Mouse (Mus musculus): ENCODE results near the gene Lrrk1. TPM values are rescaled to one million over a fixed set of nuclear protein-coding genes. Genes with fewer than 3 reads are reported as not detected.

Gene Lrrk1
- polyA plus RNA-seq, 1 experiment from 2014 or later: 4.6 TPM

- Histone ChIP-seq H3K4me1 (peaks cover 43% of the 10 kb centered on the region), H3K36me3 (no peaks in the 10 kb centered on the region), H3K4me3 (0 out of 2 replicates have a peak overlapping the region, but pooled peaks have one; percentile 9), H3K9me3 (replicated peaks) (no peaks in the 10 kb centered on the region), H3K27ac (replicated peaks) (peak overlapping the region; percentile 83), H3K27me3 (ENCODE audit: low read depth, poor library complexity, severe bottlenecking) (no peaks in the 10 kb centered on the region)
- WGBS: 52% methylated on average over 17 of the region's 17 CpGs
- peak; percentile 35 for DNase-seq (ENCODE audit: low spot score)
Measured at GRCm38 (mm10) chr7:66230638-66231550, 157.3 kb downstream of the Lrrk1 start.

- Histone ChIP-seq H3K4me3 (no peak overlapping the region), H3K4me1 (peaks cover 43% of the 10 kb centered on the region), H3K27me3 (ENCODE audit: low read depth, poor library complexity, severe bottlenecking) (no peaks in the 10 kb centered on the region), H3K9me3 (replicated peaks) (no peaks in the 10 kb centered on the region), H3K27ac (replicated peaks) (peak overlapping the region; percentile 83), H3K36me3 (no peaks in the 10 kb centered on the region)
- WGBS: 75% methylated on average over 4 of the region's 4 CpGs
- no peak for DNase-seq (ENCODE audit: low spot score)
Measured at GRCm38 (mm10) chr7:66230246-66230637, 157.9 kb downstream of the Lrrk1 start.

- no peaks in the 10 kb centered on the region for H3K9me3 ChIP-seq (replicated peaks)
- H3K4me3 ChIP-seq: no peak overlapping the region
- H3K36me3 ChIP-seq: no peaks in the 10 kb centered on the region
- DNase-seq (ENCODE audit: low spot score): no peak
- H3K4me1 ChIP-seq: peaks cover 43% of the 10 kb centered on the region
- H3K27ac ChIP-seq (replicated peaks): peak overlapping the region; percentile 83
- H3K27me3 ChIP-seq (ENCODE audit: low read depth, poor library complexity, severe bottlenecking): no peaks in the 10 kb centered on the region
- 81% methylated on average over 7 of the region's 7 CpGs for WGBS
Measured at GRCm38 (mm10) chr7:66229433-66229832, 158.7 kb downstream of the Lrrk1 start.

GRCm38 (mm10) chr7:66228610-66228920 lies 159.6 kb downstream of the Lrrk1 start:
- H3K36me3 ChIP-seq: no peaks in the 10 kb centered on the region
- H3K9me3 ChIP-seq (replicated peaks): no peaks in the 10 kb centered on the region
- DNase-seq (ENCODE audit: low spot score): no peak
- H3K4me1 ChIP-seq: peaks cover 39% of the 10 kb centered on the region
- H3K4me3 ChIP-seq: no peak overlapping the region
- no peaks in the 10 kb centered on the region for H3K27me3 ChIP-seq (ENCODE audit: low read depth, poor library complexity, severe bottlenecking)
- H3K27ac ChIP-seq (replicated peaks): peak overlapping the region; percentile 57
- WGBS: 85% methylated on average over 2 of the region's 2 CpGs

GRCm38 (mm10) chr7:66227814-66228609 lies 160.1 kb downstream of the Lrrk1 start:
- Histone ChIP-seq H3K27ac (replicated peaks) (peak overlapping the region; percentile 57), H3K27me3 (ENCODE audit: low read depth, poor library complexity, severe bottlenecking) (no peaks in the 10 kb centered on the region), H3K4me3 (no peak overlapping the region), H3K36me3 (no peaks in the 10 kb centered on the region), H3K9me3 (replicated peaks) (no peaks in the 10 kb centered on the region), H3K4me1 (peaks cover 37% of the 10 kb centered on the region)
- WGBS: 90% methylated on average over 13 of the region's 13 CpGs
- no peak for DNase-seq (ENCODE audit: low spot score)

GRCm38 (mm10) chr7:66225881-66226280 lies 162.3 kb downstream of the Lrrk1 start:
- no peak for DNase-seq (ENCODE audit: low spot score)
- H3K4me3 ChIP-seq: no peak overlapping the region
- WGBS: 90% methylated on average over 3 of the region's 3 CpGs
- H3K27ac ChIP-seq (replicated peaks): no peak overlapping the region
- no peaks in the 10 kb centered on the region for H3K36me3 ChIP-seq
- H3K27me3 ChIP-seq (ENCODE audit: low read depth, poor library complexity, severe bottlenecking): no peaks in the 10 kb centered on the region
- peaks cover 29% of the 10 kb centered on the region for H3K4me1 ChIP-seq
- no peaks in the 10 kb centered on the region for H3K9me3 ChIP-seq (replicated peaks)

- H3K9me3 ChIP-seq (replicated peaks): no peaks in the 10 kb centered on the region
- H3K4me1 ChIP-seq: peaks cover 21% of the 10 kb centered on the region
- WGBS: 96% methylated on average over 6 of the region's 6 CpGs
- no peaks in the 10 kb centered on the region for H3K36me3 ChIP-seq
- no peak overlapping the region for H3K4me3 ChIP-seq
- DNase-seq (ENCODE audit: low spot score): no peak
- no peak overlapping the region for H3K27ac ChIP-seq (replicated peaks)
- H3K27me3 ChIP-seq (ENCODE audit: low read depth, poor library complexity, severe bottlenecking): no peaks in the 10 kb centered on the region
Measured at GRCm38 (mm10) chr7:66224541-66224940, 163.6 kb downstream of the Lrrk1 start.

- 94% methylated on average over 1 of the region's 1 CpGs for WGBS
- Histone ChIP-seq H3K27me3 (ENCODE audit: low read depth, poor library complexity, severe bottlenecking) (no peaks in the 10 kb centered on the region), H3K36me3 (no peaks in the 10 kb centered on the region), H3K4me3 (no peak overlapping the region), H3K4me1 (peaks cover 25% of the 10 kb centered on the region), H3K27ac (replicated peaks) (no peak overlapping the region), H3K9me3 (replicated peaks) (no peaks in the 10 kb centered on the region)
- no peak for DNase-seq (ENCODE audit: low spot score)
Measured at GRCm38 (mm10) chr7:66223731-66224130, 164.4 kb downstream of the Lrrk1 start.

- H3K4me3 ChIP-seq: 0 out of 2 replicates have a peak overlapping the region, but pooled peaks have one; percentile 11
- DNase-seq (ENCODE audit: low spot score): peak; percentile 38
- peak overlapping the region; percentile 65 for H3K27ac ChIP-seq (replicated peaks)
- no peaks in the 10 kb centered on the region for H3K27me3 ChIP-seq (ENCODE audit: low read depth, poor library complexity, severe bottlenecking)
- peaks cover 34% of the 10 kb centered on the region for H3K4me1 ChIP-seq
- no peaks in the 10 kb centered on the region for H3K36me3 ChIP-seq
- H3K9me3 ChIP-seq (replicated peaks): no peaks in the 10 kb centered on the region
- 28% methylated on average over 8 of the region's 8 CpGs for WGBS
Measured at GRCm38 (mm10) chr7:66222621-66223091, 165.5 kb downstream of the Lrrk1 start.

GRCm38 (mm10) chr7:66219794-66220227 lies 168.3 kb downstream of the Lrrk1 start:
- WGBS: 78% methylated on average over 4 of the region's 4 CpGs
- peaks cover 46% of the 10 kb centered on the region for H3K4me1 ChIP-seq
- DNase-seq (ENCODE audit: low spot score): no peak

GRCm38 (mm10) chr7:66219028-66219793 lies 168.9 kb downstream of the Lrrk1 start:
- no peak for DNase-seq (ENCODE audit: low spot score)
- Histone ChIP-seq H3K27me3 (ENCODE audit: low read depth, poor library complexity, severe bottlenecking) (no peaks in the 10 kb centered on the region), H3K27ac (replicated peaks) (peak overlapping the region; percentile 23; the same call in 1 of the 2 replicates), H3K4me1 (peaks cover 46% of the 10 kb centered on the region), H3K4me3 (no peak overlapping the region), H3K9me3 (replicated peaks) (no peaks in the 10 kb centered on the region), H3K36me3 (no peaks in the 10 kb centered on the region)
- 87% methylated on average over 4 of the region's 4 CpGs for WGBS

More at GRCm38 (mm10) chr7:66219794-66220227, 168.3 kb downstream of the Lrrk1 start:
- Histone ChIP-seq H3K27ac (replicated peaks) (peak overlapping the region; percentile 23; the same call in 1 of the 2 replicates), H3K9me3 (replicated peaks) (no peaks in the 10 kb centered on the region), H3K27me3 (ENCODE audit: low read depth, poor library complexity, severe bottlenecking) (no peaks in the 10 kb centered on the region), H3K4me3 (no peak overlapping the region), H3K36me3 (no peaks in the 10 kb centered on the region)

All from midbrain, embryonic 10.5 days (tissue).